Mouse (Mus musculus): ENCODE results near the gene Ankrd16.

DNA sequence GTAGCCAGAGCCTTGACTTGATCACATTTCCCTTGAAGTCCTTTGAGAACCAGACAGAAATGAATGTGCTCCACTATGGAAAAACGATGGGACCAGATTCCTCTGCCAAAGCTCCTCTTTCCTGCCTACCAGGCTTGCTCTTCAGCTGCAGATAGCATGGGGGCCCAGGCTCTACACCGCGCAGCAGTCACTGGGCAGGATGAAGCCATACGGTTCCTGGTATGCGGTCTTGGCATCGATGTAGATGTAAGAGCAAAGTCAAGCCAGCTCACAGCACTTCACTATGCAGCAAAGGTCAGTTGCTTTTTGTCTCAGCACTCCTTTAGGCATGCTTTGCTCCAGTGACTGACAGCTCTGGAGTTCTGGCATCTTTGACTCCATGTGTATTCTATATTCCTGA is 6.5 kb downstream of the Ankrd16 start:
- no peak for TF ChIP-seq CTCF (IDR thresholded peaks at IDR 0.05; ENCODE audit: insufficient read depth, low read depth, low read length)
- no peak for TF ChIP-seq POLR2A (IDR thresholded peaks at IDR 0.05; ENCODE audit: insufficient read depth, low read depth, low read length)
